Mouse (Mus musculus): ENCODE results near the gene Ttc16. TPM values are rescaled to one million over a fixed set of nuclear protein-coding genes. Genes with fewer than 3 reads are reported as not detected.
A peak's percentile ranks its signal among the peaks of the same experiment; 100 is the strongest.

Ttc16 gene
- polyA plus RNA-seq, 1 experiment from 2014 or later: 0.66 TPM

- Histone ChIP-seq H3K27ac (replicated peaks) (no peak overlapping the region), H3K36me3 (peaks cover 73% of the 10 kb centered on the region), H3K4me2 (replicated peaks) (no peak overlapping the region), H3K4me3 (no peak overlapping the region), H3K9me3 (no peaks in the 10 kb centered on the region), H3K27me3 (no peaks in the 10 kb centered on the region), H3K9ac (replicated peaks) (no peak overlapping the region), H3K4me1 (peaks cover 4% of the 10 kb centered on the region)
- 88% methylated on average over 8 of the region's 8 CpGs for WGBS
- no peak for ATAC-seq (replicated peaks)
These were observed 36.5 kb upstream of the Ttc16 start for GRCm38 (mm10) chr2:32811959-32812358.

GRCm38 (mm10) chr2:32808816-32809566 lies 33.6 kb upstream of the Ttc16 start:
- H3K27me3 ChIP-seq: no peaks in the 10 kb centered on the region
- H3K4me2 ChIP-seq (replicated peaks): no peak overlapping the region
- 93% methylated on average over 14 of the region's 14 CpGs for WGBS
- H3K4me1 ChIP-seq: no peaks in the 10 kb centered on the region
- no peak for ATAC-seq (replicated peaks)
- no peaks in the 10 kb centered on the region for H3K9me3 ChIP-seq
- no peak overlapping the region for H3K27ac ChIP-seq (replicated peaks)
- no peak overlapping the region for H3K4me3 ChIP-seq
- peaks cover 80% of the 10 kb centered on the region for H3K36me3 ChIP-seq
- H3K9ac ChIP-seq (replicated peaks): no peak overlapping the region

GRCm38 (mm10) chr2:32798251-32798962 lies 23.0 kb upstream of the Ttc16 start:
- Histone ChIP-seq H3K4me1 (no peaks in the 10 kb centered on the region), H3K27me3 (no peaks in the 10 kb centered on the region), H3K4me2 (replicated peaks) (no peak overlapping the region), H3K9ac (replicated peaks) (no peak overlapping the region), H3K9me3 (no peaks in the 10 kb centered on the region), H3K27ac (replicated peaks) (no peak overlapping the region), H3K36me3 (peaks cover 90% of the 10 kb centered on the region), H3K4me3 (no peak overlapping the region)
- WGBS: 85% methylated on average over 10 of the region's 10 CpGs
- no peak for ATAC-seq (replicated peaks)

GRCm38 (mm10) chr2:32795748-32796418 lies 20.4 kb upstream of the Ttc16 start:
- H3K36me3 ChIP-seq: peaks cover 73% of the 10 kb centered on the region
- ATAC-seq (replicated peaks): no peak
- no peaks in the 10 kb centered on the region for H3K9me3 ChIP-seq
- no peak overlapping the region for H3K4me3 ChIP-seq
- 84% methylated on average over 13 of the region's 13 CpGs for WGBS
- H3K4me1 ChIP-seq: no peaks in the 10 kb centered on the region
- H3K27ac ChIP-seq (replicated peaks): no peak overlapping the region
- H3K27me3 ChIP-seq: no peaks in the 10 kb centered on the region
- H3K9ac ChIP-seq (replicated peaks): no peak overlapping the region
- H3K4me2 ChIP-seq (replicated peaks): no peak overlapping the region

- H3K36me3 ChIP-seq: peaks cover 35% of the 10 kb centered on the region
- 70% methylated on average over 6 of the region's 6 CpGs for WGBS
- ATAC-seq (replicated peaks): no peak
These were observed 15.9 kb upstream of the Ttc16 start for GRCm38 (mm10) chr2:32791297-32791696.

GRCm38 (mm10) chr2:32788581-32788980 lies 13.1 kb upstream of the Ttc16 start:
- H3K27me3 ChIP-seq: no peaks in the 10 kb centered on the region
- no peaks in the 10 kb centered on the region for H3K9me3 ChIP-seq
- H3K4me1 ChIP-seq: no peaks in the 10 kb centered on the region
- 62% methylated on average over 2 of the region's 2 CpGs for WGBS
- ATAC-seq (replicated peaks): no peak
- H3K27ac ChIP-seq (replicated peaks): no peak overlapping the region
- H3K36me3 ChIP-seq: peaks cover 12% of the 10 kb centered on the region; the same call in 1 of the 2 replicates
- H3K4me3 ChIP-seq: no peak overlapping the region
- no peak overlapping the region for H3K9ac ChIP-seq (replicated peaks)
- no peak overlapping the region for H3K4me2 ChIP-seq (replicated peaks)

More at GRCm38 (mm10) chr2:32791297-32791696, 15.9 kb upstream of the Ttc16 start:
- Histone ChIP-seq H3K4me1 (no peaks in the 10 kb centered on the region), H3K27ac (replicated peaks) (0 out of 2 replicates have a peak overlapping the region, but pooled peaks have one; percentile 16), H3K9me3 (no peaks in the 10 kb centered on the region), H3K27me3 (no peaks in the 10 kb centered on the region), H3K9ac (replicated peaks) (no peak overlapping the region), H3K4me2 (replicated peaks) (no peak overlapping the region), H3K4me3 (no peak overlapping the region)

GRCm38 (mm10) chr2:32787176-32787575 lies 11.7 kb upstream of the Ttc16 start:
- Histone ChIP-seq H3K27me3 (no peaks in the 10 kb centered on the region), H3K9me3 (no peaks in the 10 kb centered on the region), H3K27ac (replicated peaks) (no peak overlapping the region), H3K4me1 (no peaks in the 10 kb centered on the region), H3K4me2 (replicated peaks) (no peak overlapping the region), H3K4me3 (no peak overlapping the region), H3K36me3 (peaks cover 8% of the 10 kb centered on the region; the same call in 1 of the 2 replicates), H3K9ac (replicated peaks) (no peak overlapping the region)
- ATAC-seq (replicated peaks): no peak
- 61% methylated on average over 6 of the region's 6 CpGs for WGBS

GRCm38 (mm10) chr2:32784048-32784681 lies 8.7 kb upstream of the Ttc16 start, which contains the start of gene Cfap157:
Gene Cfap157 (minus strand): TSS chr2:32784428.
- Histone ChIP-seq H3K4me1 (no peaks in the 10 kb centered on the region), H3K4me3 (no peak within 1 kb of the TSS), H3K9ac (replicated peaks) (no peak within 1 kb of the TSS), H3K36me3 (peaks cover 2% of the 10 kb centered on the region; the same call in 1 of the 2 replicates), H3K27me3 (no peaks in the 10 kb centered on the region), H3K4me2 (replicated peaks) (no peak within 1 kb of the TSS), H3K9me3 (no peaks in the 10 kb centered on the region), H3K27ac (replicated peaks) (no peak within 1 kb of the TSS)
- ATAC-seq (replicated peaks): no peak
- 76% methylated on average over 4 of the region's 4 CpGs for WGBS

GRCm38 (mm10) chr2:32781710-32782109 lies 6.3 kb upstream of the Ttc16 start:
- WGBS: 81% methylated on average over 6 of the region's 6 CpGs
- no peak overlapping the region for H3K9ac ChIP-seq (replicated peaks)

GRCm38 (mm10) chr2:32779714-32780113 lies 4.3 kb upstream of the Ttc16 start:
- Histone ChIP-seq H3K4me2 (replicated peaks) (no peak overlapping the region), H3K27ac (replicated peaks) (no peak overlapping the region), H3K9me3 (no peaks in the 10 kb centered on the region), H3K9ac (replicated peaks) (no peak overlapping the region), H3K4me1 (peaks cover 14% of the 10 kb centered on the region), H3K4me3 (no peak overlapping the region), H3K27me3 (0 out of 2 replicates have a peak, but pooled peaks cover 2% of the 10 kb centered on the region), H3K36me3 (no peaks in the 10 kb centered on the region)
- 91% methylated on average over 6 of the region's 6 CpGs for WGBS
- no peak for ATAC-seq (replicated peaks)

More at GRCm38 (mm10) chr2:32781710-32782109, 6.3 kb upstream of the Ttc16 start:
- no peak for ATAC-seq (replicated peaks)
- Histone ChIP-seq H3K4me3 (no peak overlapping the region), H3K9me3 (no peaks in the 10 kb centered on the region), H3K4me2 (replicated peaks) (no peak overlapping the region), H3K36me3 (no peaks in the 10 kb centered on the region), H3K27me3 (no peaks in the 10 kb centered on the region), H3K4me1 (no peaks in the 10 kb centered on the region), H3K27ac (replicated peaks) (no peak overlapping the region)

GRCm38 (mm10) chr2:32779131-32779530 lies 3.7 kb upstream of the Ttc16 start:
- no peak for ATAC-seq (replicated peaks)
- Histone ChIP-seq H3K36me3 (no peaks in the 10 kb centered on the region), H3K4me3 (no peak overlapping the region), H3K9me3 (no peaks in the 10 kb centered on the region), H3K9ac (replicated peaks) (no peak overlapping the region), H3K4me1 (peaks cover 14% of the 10 kb centered on the region), H3K4me2 (replicated peaks) (no peak overlapping the region), H3K27ac (replicated peaks) (no peak overlapping the region), H3K27me3 (0 out of 2 replicates have a peak, but pooled peaks cover 2% of the 10 kb centered on the region)
- 14% methylated on average over 8 of the region's 8 CpGs for WGBS

Data from forebrain, embryonic 15.5 days (tissue).